Mouse (Mus musculus): ENCODE measurements around the gene Sema4g. TPM values are rescaled to one million over a fixed set of nuclear protein-coding genes. Genes with fewer than 3 reads are reported as not detected.

Sema4g gene
- polyA plus RNA-seq, 1 experiment from 2014 or later: 11.0 TPM

GRCm38 (mm10) chr19:45007425-45008191 lies 18.7 kb downstream of the Sema4g start:
- Histone ChIP-seq H3K27ac (ENCODE audit: low read depth, low read length) (no peak overlapping the region), H3K4me2 (ENCODE audit: low read length) (peak overlapping the region; percentile 69), H3K36me3 (ENCODE audit: control insufficient read depth, insufficient read depth, low read length) (peaks cover 51% of the 10 kb centered on the region), H3K4me1 (ENCODE audit: control insufficient read depth, insufficient read depth, low read length) (peaks cover 18% of the 10 kb centered on the region), H3K9me3 (replicated peaks; ENCODE audit: control insufficient read depth, low read length) (no peaks in the 10 kb centered on the region), H3K27me3 (replicated peaks; ENCODE audit: control insufficient read depth, insufficient read depth, low read length) (no peaks in the 10 kb centered on the region), H3K9ac (ENCODE audit: low read length) (peak overlapping the region; percentile 78), H3K4me3 (ENCODE audit: low read depth, low read length) (peak overlapping the region; percentile 63; the same call in 1 of the 2 replicates)
- WGBS: 88% methylated on average over 20 of the region's 20 CpGs
- ATAC-seq (no peak), DNase-seq (ENCODE audit: low spot score) (no peak)

DNA sequence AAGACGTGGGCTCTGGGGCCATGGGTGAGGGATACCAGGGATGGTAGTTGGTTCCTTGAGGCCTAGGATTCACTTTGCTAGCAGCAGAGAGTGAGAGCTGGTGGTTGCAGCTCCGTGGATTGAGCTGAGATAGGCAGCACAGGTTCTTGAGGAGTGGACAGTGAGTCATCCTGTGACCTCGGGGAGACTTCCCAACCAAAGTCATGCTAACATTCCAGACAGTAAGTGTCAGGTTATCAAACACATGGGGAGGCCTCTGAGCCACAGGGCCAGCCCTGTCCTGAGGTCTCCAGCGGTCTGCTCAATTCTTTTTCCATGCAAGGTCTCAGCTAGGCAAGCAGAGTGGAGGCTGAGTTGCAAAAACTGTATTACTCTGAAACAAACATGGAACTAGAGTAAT lies 21.7 kb downstream of the Sema4g start:
- Histone ChIP-seq H3K4me3 (ENCODE audit: low read depth, low read length) (no peak overlapping the region), H3K27ac (ENCODE audit: low read depth, low read length) (no peak overlapping the region), H3K4me1 (ENCODE audit: control insufficient read depth, insufficient read depth, low read length) (peaks cover 19% of the 10 kb centered on the region), H3K9ac (ENCODE audit: low read length) (no peak overlapping the region), H3K36me3 (ENCODE audit: control insufficient read depth, insufficient read depth, low read length) (peaks cover 33% of the 10 kb centered on the region), H3K9me3 (replicated peaks; ENCODE audit: control insufficient read depth, low read length) (no peaks in the 10 kb centered on the region), H3K27me3 (replicated peaks; ENCODE audit: control insufficient read depth, insufficient read depth, low read length) (no peaks in the 10 kb centered on the region), H3K4me2 (ENCODE audit: low read length) (no peak overlapping the region)
- WGBS: 91% methylated on average over 4 of the region's 4 CpGs
- DNase-seq (ENCODE audit: low spot score): no peak
- no peak for ATAC-seq

- H3K9ac ChIP-seq (ENCODE audit: low read length): peak overlapping the region; percentile 41
- H3K27ac ChIP-seq (ENCODE audit: low read depth, low read length): peak overlapping the region; percentile 63
- ATAC-seq (no peak), DNase-seq (ENCODE audit: low spot score) (no peak)
- peaks cover 33% of the 10 kb centered on the region for H3K36me3 ChIP-seq (ENCODE audit: control insufficient read depth, insufficient read depth, low read length)
- H3K4me3 ChIP-seq (ENCODE audit: low read depth, low read length): no peak overlapping the region
- no peaks in the 10 kb centered on the region for H3K27me3 ChIP-seq (replicated peaks; ENCODE audit: control insufficient read depth, insufficient read depth, low read length)
- H3K4me2 ChIP-seq (ENCODE audit: low read length): no peak overlapping the region
- 87% methylated on average over 8 of the region's 8 CpGs for WGBS
- H3K9me3 ChIP-seq (replicated peaks; ENCODE audit: control insufficient read depth, low read length): no peaks in the 10 kb centered on the region
- peaks cover 23% of the 10 kb centered on the region for H3K4me1 ChIP-seq (ENCODE audit: control insufficient read depth, insufficient read depth, low read length)
Observed at GRCm38 (mm10) chr19:45012219-45012618, 23.3 kb downstream of the Sema4g start.

DNA sequence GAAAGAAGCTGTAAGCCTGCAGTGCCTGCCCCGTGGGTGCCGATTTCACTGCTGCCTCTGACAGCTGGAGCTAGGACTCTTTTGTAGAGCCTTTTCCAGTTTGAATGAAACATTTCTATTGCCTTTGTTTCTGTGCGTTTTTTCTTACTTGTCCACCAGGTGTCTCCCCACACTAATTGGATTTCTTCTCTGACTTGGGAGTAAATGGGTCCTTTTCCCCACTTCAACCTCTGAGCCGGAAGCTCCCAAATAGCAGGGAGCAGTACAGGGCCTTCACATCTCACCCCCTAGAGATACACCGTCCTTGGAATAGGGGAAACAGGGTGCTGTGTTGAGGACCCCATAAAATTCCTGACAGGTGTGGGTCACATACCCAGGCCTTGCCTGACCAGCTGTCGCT lies 23.7 kb downstream of the Sema4g start:
- H3K9me3 ChIP-seq (replicated peaks; ENCODE audit: control insufficient read depth, low read length): no peaks in the 10 kb centered on the region
- H3K4me1 ChIP-seq (ENCODE audit: control insufficient read depth, insufficient read depth, low read length): peaks cover 19% of the 10 kb centered on the region
- peak; percentile 75 for DNase-seq (ENCODE audit: low spot score)
- 28% methylated on average over 6 of the region's 6 CpGs for WGBS
- peak overlapping the region; percentile 41 for H3K9ac ChIP-seq (ENCODE audit: low read length)
- H3K27me3 ChIP-seq (replicated peaks; ENCODE audit: control insufficient read depth, insufficient read depth, low read length): no peaks in the 10 kb centered on the region
- H3K27ac ChIP-seq (ENCODE audit: low read depth, low read length): peak overlapping the region; percentile 63
- no peak overlapping the region for H3K4me3 ChIP-seq (ENCODE audit: low read depth, low read length)
- no peak for ATAC-seq
- no peak overlapping the region for H3K4me2 ChIP-seq (ENCODE audit: low read length)
- peaks cover 33% of the 10 kb centered on the region for H3K36me3 ChIP-seq (ENCODE audit: control insufficient read depth, insufficient read depth, low read length)

DNA sequence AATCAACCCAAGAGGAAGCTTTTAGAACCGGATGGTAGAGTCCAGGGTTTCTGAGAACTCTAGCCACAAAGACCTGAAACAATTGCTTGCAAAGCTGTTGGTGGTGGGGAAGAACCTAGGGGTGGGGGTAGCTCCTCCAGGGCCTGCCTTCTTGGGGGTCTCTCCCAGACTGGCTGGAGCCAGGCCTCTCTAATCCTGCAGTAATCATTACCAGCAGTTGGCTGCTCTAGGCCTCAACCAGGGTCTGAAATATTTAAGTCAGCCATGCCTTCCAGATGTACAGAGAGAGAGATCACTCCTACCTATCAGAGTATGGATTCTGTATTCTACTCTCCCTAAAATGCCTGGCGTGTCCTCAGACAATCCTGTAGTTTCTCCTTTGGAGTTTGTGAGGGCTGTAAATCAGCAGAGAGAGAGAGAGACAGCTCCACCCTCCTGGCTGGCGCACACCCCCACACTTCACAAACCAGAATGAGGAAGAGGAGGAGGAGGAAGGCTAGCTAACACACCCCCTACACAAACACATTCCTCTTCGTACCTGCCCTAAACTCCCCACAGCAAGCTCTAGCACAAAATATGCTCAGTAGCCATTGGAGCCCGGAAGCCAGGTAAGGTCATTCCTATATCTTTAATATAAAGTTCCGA lies 24.8 kb downstream of the Sema4g start:
- no peak overlapping the region for H3K27ac ChIP-seq (ENCODE audit: low read depth, low read length)
- ATAC-seq: no peak
- WGBS: 67% methylated on average over 6 of the region's 6 CpGs

GRCm38 (mm10) chr19:45014335-45014971 lies 25.6 kb downstream of the Sema4g start, which contains the start of gene Lzts2:
Gene Lzts2 (plus strand): TSS chr19:45014414.
- no peak for DNase-seq (ENCODE audit: low spot score)
- H3K4me2 ChIP-seq (ENCODE audit: low read length): peak within 1 kb of the TSS; percentile 89
- no peaks in the 10 kb centered on the region for H3K9me3 ChIP-seq (replicated peaks; ENCODE audit: control insufficient read depth, low read length)
- WGBS: 9% methylated on average over 10 of the region's 10 CpGs
- peak within 1 kb of the TSS; percentile 97; the same call in 1 of the 2 replicates for H3K27ac ChIP-seq (ENCODE audit: low read depth, low read length)
- peaks cover 27% of the 10 kb centered on the region for H3K4me1 ChIP-seq (ENCODE audit: control insufficient read depth, insufficient read depth, low read length)
- ATAC-seq: no peak
- H3K4me3 ChIP-seq (ENCODE audit: low read depth, low read length): peak within 1 kb of the TSS; percentile 63
- H3K27me3 ChIP-seq (replicated peaks; ENCODE audit: control insufficient read depth, insufficient read depth, low read length): no peaks in the 10 kb centered on the region
- peak within 1 kb of the TSS; percentile 87 for H3K9ac ChIP-seq (ENCODE audit: low read length)
- peaks cover 26% of the 10 kb centered on the region for H3K36me3 ChIP-seq (ENCODE audit: control insufficient read depth, insufficient read depth, low read length)

More for the DNA sequence above, 24.8 kb downstream of the Sema4g start:
- peaks cover 30% of the 10 kb centered on the region for H3K36me3 ChIP-seq (ENCODE audit: control insufficient read depth, insufficient read depth, low read length)
- H3K4me1 ChIP-seq (ENCODE audit: control insufficient read depth, insufficient read depth, low read length): peaks cover 19% of the 10 kb centered on the region
- no peak overlapping the region for H3K4me3 ChIP-seq (ENCODE audit: low read depth, low read length)
- H3K27me3 ChIP-seq (replicated peaks; ENCODE audit: control insufficient read depth, insufficient read depth, low read length): no peaks in the 10 kb centered on the region
- H3K4me2 ChIP-seq (ENCODE audit: low read length): no peak overlapping the region
- H3K9ac ChIP-seq (ENCODE audit: low read length): no peak overlapping the region
- H3K9me3 ChIP-seq (replicated peaks; ENCODE audit: control insufficient read depth, low read length): no peaks in the 10 kb centered on the region
- DNase-seq (ENCODE audit: low spot score): no peak

GRCm38 (mm10) chr19:45014981-45015402 lies 26.1 kb downstream of the Sema4g start:
- peaks cover 26% of the 10 kb centered on the region for H3K36me3 ChIP-seq (ENCODE audit: control insufficient read depth, insufficient read depth, low read length)
- H3K9me3 ChIP-seq (replicated peaks; ENCODE audit: control insufficient read depth, low read length): no peaks in the 10 kb centered on the region
- DNase-seq (ENCODE audit: low spot score) (peak; percentile 42), ATAC-seq (no peak)
- peak overlapping the region; percentile 97; the same call in 1 of the 2 replicates for H3K27ac ChIP-seq (ENCODE audit: low read depth, low read length)
- H3K27me3 ChIP-seq (replicated peaks; ENCODE audit: control insufficient read depth, insufficient read depth, low read length): no peaks in the 10 kb centered on the region
- peak overlapping the region; percentile 89 for H3K4me2 ChIP-seq (ENCODE audit: low read length)
- H3K9ac ChIP-seq (ENCODE audit: low read length): peak overlapping the region; percentile 87
- WGBS: under 1% methylated on average over 25 of the region's 25 CpGs
- H3K4me3 ChIP-seq (ENCODE audit: low read depth, low read length): peak overlapping the region; percentile 63
- peaks cover 27% of the 10 kb centered on the region for H3K4me1 ChIP-seq (ENCODE audit: control insufficient read depth, insufficient read depth, low read length)

- WGBS: 0% methylated on average over 34 of the region's 34 CpGs
- Histone ChIP-seq H3K4me3 (ENCODE audit: low read depth, low read length) (peak overlapping the region; percentile 63), H3K9me3 (replicated peaks; ENCODE audit: control insufficient read depth, low read length) (no peaks in the 10 kb centered on the region), H3K36me3 (ENCODE audit: control insufficient read depth, insufficient read depth, low read length) (peaks cover 19% of the 10 kb centered on the region), H3K9ac (ENCODE audit: low read length) (peak overlapping the region; percentile 87), H3K4me2 (ENCODE audit: low read length) (peak overlapping the region; percentile 89), H3K4me1 (ENCODE audit: control insufficient read depth, insufficient read depth, low read length) (peaks cover 30% of the 10 kb centered on the region), H3K27me3 (replicated peaks; ENCODE audit: control insufficient read depth, insufficient read depth, low read length) (no peaks in the 10 kb centered on the region), H3K27ac (ENCODE audit: low read depth, low read length) (peak overlapping the region; percentile 97)
- ATAC-seq: peak; percentile 8; the same call in 1 of the 2 replicates
- DNase-seq (ENCODE audit: low spot score): peak; percentile 42
Observed at GRCm38 (mm10) chr19:45015518-45016281, 26.8 kb downstream of the Sema4g start.
